Mouse (Mus musculus) megakaryocyte, embryonic 14.5 days (primary cell): ENCODE measurements around the gene Celf6.

ENCODE experiments used
- FLI1 ChIP-seq: IDR thresholded peaks from 2 replicates; pipeline ENCODE4 v1.6.1; 2012; ENCODE audit warnings: low read length, inconsistent platforms, mixed read lengths
- GATA1 ChIP-seq: IDR thresholded peaks from 3 replicates; pipeline ENCODE4 v1.6.1; 2012; ENCODE audit warnings: mixed read lengths, low read length, inconsistent platforms, borderline replicate concordance

- no peak for TF ChIP-seq GATA1
- TF ChIP-seq FLI1: no peak
Observed at GRCm38 (mm10) chr9:59537651-59538050, 40.1 kb upstream of the Celf6 start.
